Mouse (Mus musculus): ENCODE results near the gene Zfp652.
"Not testable (repeated sequence)": the region's sequence is repeated elsewhere in the genome, so short reads cannot be mapped to it uniquely, and the experiment has no call there.

The Zfp652 gene

DNA sequence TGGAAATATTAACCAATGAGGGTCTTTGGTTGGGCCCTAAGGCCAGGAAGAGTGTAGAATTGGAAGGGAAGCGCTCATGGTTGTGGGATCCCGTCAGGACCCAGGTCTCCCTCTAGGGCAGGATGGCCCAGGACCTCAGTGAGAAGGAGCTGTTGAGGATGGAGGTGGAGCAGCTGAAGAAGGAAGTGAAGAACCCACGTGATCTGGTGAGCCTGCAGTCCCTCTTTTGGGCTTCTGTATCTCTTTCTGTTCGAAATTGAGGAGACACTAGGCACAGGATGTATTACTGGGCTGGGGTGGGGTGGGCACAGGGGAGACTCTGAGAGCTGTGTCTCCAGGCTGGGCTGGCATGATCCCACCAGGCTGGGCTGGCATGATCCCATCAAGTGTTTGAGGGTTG, 132.5 kb downstream of the Zfp652 start:
- DNase-seq (ENCODE audit: low read depth in 1 of 2, low spot score in 2 of 2), result no peak

DNA sequence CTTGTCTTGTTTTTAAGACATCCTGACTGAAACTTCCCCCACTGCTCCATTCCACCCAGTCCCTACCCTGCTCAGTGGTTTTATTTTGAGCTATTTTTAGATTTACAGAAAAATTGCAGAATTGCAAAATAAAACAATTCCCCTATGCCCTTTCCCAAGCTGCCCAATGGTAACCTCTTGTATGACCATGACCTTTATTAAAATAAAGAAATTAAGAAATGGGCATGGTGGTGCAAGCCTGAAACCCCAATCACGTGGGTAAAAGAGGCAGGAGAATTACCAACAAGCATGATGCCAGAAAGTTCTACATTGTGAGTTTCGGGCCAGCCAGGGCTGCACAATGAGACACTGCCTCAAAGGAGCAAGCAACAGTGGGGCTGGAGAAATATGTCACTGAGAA, 138.4 kb downstream of the Zfp652 start:
- DNase-seq (ENCODE audit: low read depth in 1 of 2, low spot score in 2 of 2), result peak in 1 of 2 experiments; percentile 59

GRCm38 (mm10) chr11:95853684-95854083, 141.2 kb downstream of the Zfp652 start:
- peak in 1 of 2 experiments; percentile 48 for DNase-seq (ENCODE audit: low read depth in 1 of 2, low spot score in 2 of 2)

- no peak for DNase-seq (ENCODE audit: low read depth in 1 of 2, low spot score in 2 of 2)
Measured at GRCm38 (mm10) chr11:95857306-95857705, 144.8 kb downstream of the Zfp652 start.

DNA sequence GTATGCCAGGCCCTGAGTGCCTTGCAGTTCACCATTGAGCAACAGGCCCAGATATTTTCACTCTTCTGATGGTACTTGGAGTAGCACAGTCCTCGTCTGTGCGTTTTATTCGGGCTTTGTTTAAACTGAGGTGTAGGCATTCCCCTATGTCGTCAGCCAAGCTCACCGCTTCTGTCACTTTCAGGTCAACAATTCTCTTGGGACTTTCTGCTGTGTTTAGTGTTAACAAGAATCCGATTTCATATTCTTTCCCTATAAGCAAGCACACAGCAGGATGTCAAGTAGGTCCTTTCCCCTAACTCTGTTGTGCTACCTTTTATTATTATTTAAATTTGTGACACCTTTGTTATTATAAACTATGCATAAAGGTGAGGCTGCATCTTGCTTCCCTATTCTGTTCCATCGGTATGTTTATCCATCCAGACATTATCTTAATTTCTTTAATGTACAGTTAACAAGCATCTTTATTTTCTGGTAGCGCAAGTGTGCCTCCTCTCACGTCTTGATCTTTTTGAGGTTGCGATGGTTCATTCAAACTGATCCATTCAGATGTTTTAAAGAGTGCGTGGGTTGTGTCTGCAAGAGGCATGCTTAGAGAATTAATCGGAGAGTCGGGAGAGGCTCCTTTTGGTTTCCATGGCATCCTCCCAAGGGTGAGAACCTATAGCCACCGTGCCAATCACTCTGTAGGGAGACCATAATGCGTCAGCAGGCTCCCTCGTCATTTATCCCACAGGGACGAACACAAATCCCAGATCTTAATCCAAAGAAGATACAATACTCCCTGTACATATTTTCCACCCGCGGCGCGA, 145.4 kb downstream of the Zfp652 start:
- no peak for DNase-seq (ENCODE audit: low read depth in 1 of 2, low spot score in 2 of 2)

GRCm38 (mm10) chr11:95858528-95859467, 146.3 kb downstream of the Zfp652 start:
- peak; percentile 92 for DNase-seq (ENCODE audit: low read depth in 1 of 2, low spot score in 2 of 2)

GRCm38 (mm10) chr11:95859468-95859855, 147.0 kb downstream of the Zfp652 start:
- DNase-seq (ENCODE audit: low read depth in 1 of 2, low spot score in 2 of 2), result no peak

DNA sequence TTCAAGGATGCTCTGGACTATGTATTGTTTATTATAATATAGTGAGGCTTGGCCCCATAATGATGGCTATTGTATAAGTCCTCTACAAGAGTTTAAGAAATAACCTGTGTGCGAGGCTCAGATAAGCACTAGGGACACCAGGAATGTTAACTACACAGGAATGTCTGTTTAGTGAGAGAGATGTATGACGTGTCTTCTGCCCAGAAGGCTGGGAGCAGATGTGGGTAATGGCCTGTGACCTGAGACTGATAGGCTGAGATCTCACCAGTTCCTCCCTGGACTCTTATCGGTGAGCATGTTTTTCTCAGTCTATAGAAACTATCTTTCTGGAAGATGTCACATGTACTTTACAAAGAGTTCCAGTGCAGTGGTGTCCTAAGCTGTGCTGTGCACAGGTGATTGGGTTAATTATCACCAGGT, 147.6 kb downstream of the Zfp652 start:
- no peak for DNase-seq (ENCODE audit: low read depth in 1 of 2, low spot score in 2 of 2)

- no peak for DNase-seq (ENCODE audit: low read depth in 1 of 2, low spot score in 2 of 2)
Measured at GRCm38 (mm10) chr11:95861397-95861796, 148.9 kb downstream of the Zfp652 start.

GRCm38 (mm10) chr11:95869442-95869841, 157.0 kb downstream of the Zfp652 start:
- no peak for DNase-seq (ENCODE audit: low read depth in 1 of 2, low spot score in 2 of 2)

GRCm38 (mm10) chr11:95869918-95870470, 157.5 kb downstream of the Zfp652 start:
- DNase-seq (ENCODE audit: low read depth in 1 of 2, low spot score in 2 of 2), result peak in 1 of 2 experiments; percentile 24

GRCm38 (mm10) chr11:95875804-95876203, 163.3 kb downstream of the Zfp652 start:
- no peak for DNase-seq (ENCODE audit: low read depth in 1 of 2, low spot score in 2 of 2)

DNA sequence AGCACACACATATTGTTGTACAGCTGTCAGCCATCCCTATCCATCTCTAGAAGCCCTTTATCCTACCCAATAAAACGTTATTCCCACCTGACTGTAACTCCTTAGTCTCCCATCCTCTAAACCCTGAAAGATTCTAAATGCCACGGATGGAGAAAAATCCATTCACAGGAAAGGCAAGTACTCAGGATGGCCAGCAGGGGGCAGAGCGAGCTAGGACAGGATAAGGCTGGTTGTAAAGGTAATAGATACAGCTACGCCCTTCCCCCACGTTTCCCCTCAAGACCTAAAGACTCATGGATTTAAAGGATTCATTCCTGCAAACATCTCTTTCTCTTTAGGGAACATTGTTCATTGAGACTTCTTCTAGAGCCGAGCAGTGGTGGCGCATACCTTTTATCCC, 163.8 kb downstream of the Zfp652 start:
- peak in 1 of 2 experiments; percentile 25 for DNase-seq (ENCODE audit: low read depth in 1 of 2, low spot score in 2 of 2)

GRCm38 (mm10) chr11:95879861-95880260, 167.4 kb downstream of the Zfp652 start:
- DNase-seq (ENCODE audit: low read depth in 1 of 2, low spot score in 2 of 2), result not testable (repeated sequence)

Measured in monocyte, adult 2 months (primary cell).